Mouse (Mus musculus) liver, embryonic 14.5 days (tissue): ENCODE measurements at regions not wholly inside any gene's neighbourhood (a gene's known extent, or its start where the extent isn't known, plus 50 kb on each side); places are given as distances from the start of the nearest gene placed in this dataset.

Source experiments
- CTCF ChIP-seq: IDR thresholded peaks from 2 replicates; pipeline ENCODE4 v1.5.1; 2016; ENCODE audit warnings: antibody characterized with exemption, low read depth, control low read depth
- EP300 ChIP-seq: IDR thresholded peaks from 2 replicates; pipeline ENCODE4 v1.6.1; 2016; ENCODE audit warnings: antibody characterized with exemption, low read depth

GRCm38 (mm10) chr12:109897861-109898385 lies 297.8 kb upstream of the Rtl1 start:
- TF ChIP-seq CTCF (no peak), EP300 (no peak)
